Mouse (Mus musculus) lung, adult 2 months (tissue): ENCODE data around the gene Slc1a7.

Experiments
- CTCF ChIP-seq: fragments of 200-500 bp; IDR thresholded peaks from 2 replicates; pipeline ENCODE4 v1.5.1; 2011; ENCODE audit warnings: mild to moderate bottlenecking, low read length, control low read depth; ENCODE audit not compliant: insufficient read depth
- POLR2A ChIP-seq: fragments of 200-500 bp; IDR thresholded peaks from 2 replicates; pipeline ENCODE4 v1.6.1; 2011; ENCODE audit warnings: low read depth, mild to moderate bottlenecking, control low read depth, low read length, borderline replicate concordance; ENCODE audit errors: extremely low read depth

- TF ChIP-seq CTCF (no peak), POLR2A (no peak)
Measured at GRCm38 (mm10) chr4:108055873-108056272, 87.7 kb downstream of the Slc1a7 start.
